Mouse (Mus musculus) kidney, embryonic 14.5 days (tissue): Measurements from ENCODE around the gene Trdmt1. TPM values are rescaled to one million over a fixed set of nuclear protein-coding genes. Genes with fewer than 3 reads are reported as not detected.

Source experiments
- ATAC-seq: fragments of 200-750 bp; cut with Nextera tagmentation; 2 replicates; pipeline ENCODE4 v1.8.0; 2017; ENCODE audit warnings: moderate number of reproducible peaks, mild to moderate bottlenecking, moderate TSS enrichment, moderate library complexity; ENCODE audit not compliant: low FRiP score, low TSS enrichment
- H3K27ac ChIP-seq: fragments of 300-500 bp; sonication (generic); 2 replicates; pipeline ENCODE4 v1.5.1; 2014; ENCODE audit warnings: low read depth, mild to moderate bottlenecking, low read length, moderate library complexity, mixed read lengths
- H3K27me3 ChIP-seq: fragments of 300-500 bp; sonication (generic); 2 replicates; pipeline ENCODE4 v1.6.1; 2014; ENCODE audit warnings: mild to moderate bottlenecking, low read length; ENCODE audit not compliant: control insufficient read depth, insufficient read depth
- H3K36me3 ChIP-seq: fragments of 300-500 bp; sonication (generic); 2 replicates; pipeline ENCODE4 v1.6.1; 2014; ENCODE audit warnings: low read length, mixed read lengths; ENCODE audit not compliant: control insufficient read depth, insufficient read depth
- H3K4me1 ChIP-seq: fragments of 300-500 bp; sonication (generic); 2 replicates; pipeline ENCODE4 v1.6.1; 2014; ENCODE audit warnings: low read length, mixed read lengths; ENCODE audit not compliant: control insufficient read depth, insufficient read depth
- H3K4me2 ChIP-seq: fragments of 300-500 bp; sonication (generic); replicated peaks from 2 replicates; pipeline ENCODE4 v1.6.1; 2014; ENCODE audit warnings: low read depth, mild to moderate bottlenecking, low read length
- H3K4me3 ChIP-seq: fragments of 300-500 bp; sonication (generic); 2 replicates; pipeline ENCODE4 v1.5.1; 2014; ENCODE audit warnings: mild to moderate bottlenecking, low read length
- H3K9ac ChIP-seq: fragments of 300-500 bp; sonication (generic); 2 replicates; pipeline ENCODE4 v1.6.1; 2014; ENCODE audit warnings: low read depth, mild to moderate bottlenecking, low read length, moderate library complexity
- H3K9me3 ChIP-seq: fragments of 300-500 bp; sonication (generic); 2 replicates; pipeline ENCODE4 v1.6.1; 2016; ENCODE audit warnings: low read length; ENCODE audit not compliant: control insufficient read depth
- WGBS: fragments of 180-500 bp; shearing (Covaris S2); extraction: QIAGEN DNeasy Blood & Tissue Kit; methylation state at CpG from one replicate; pipeline ENCODE4 v1.1.7; 2014; 5-methylcytosine and 5-hydroxymethylcytosine counted together
- polyA plus RNA-seq: library from polyadenylated mRNA; unstranded; fragments of >200 nt; fragmentation: Nextera tagmentation; extraction: Ambion mirVana; gene quantifications from 2 replicates; pipeline ENCODE4 v1.2.1, GENCODE M21; 2014

Trdmt1 gene
- polyA plus RNA-seq, 1 experiment from 2014 or later: 12.8 TPM

GRCm38 (mm10) chr2:13575287-13575801, 30.9 kb upstream of the Trdmt1 start:
- H3K4me2 ChIP-seq: peak overlapping the region; percentile 77
- peaks cover 4% of the 10 kb centered on the region; the same call in 1 of the 2 replicates for H3K4me1 ChIP-seq
- H3K27ac ChIP-seq: peak overlapping the region; percentile 95; the same call in 1 of the 2 replicates
- peak overlapping the region; percentile 73 for H3K4me3 ChIP-seq
- whole genome bisulfite sequencing: 2% methylated on average over 13 of the region's 13 CpGs
- ATAC-seq: no peak
- peaks cover 21% of the 10 kb centered on the region for H3K36me3 ChIP-seq
- no peaks in the 10 kb centered on the region for H3K27me3 ChIP-seq
- H3K9ac ChIP-seq: peak overlapping the region; percentile 70
- no peaks in the 10 kb centered on the region for H3K9me3 ChIP-seq

DNA sequence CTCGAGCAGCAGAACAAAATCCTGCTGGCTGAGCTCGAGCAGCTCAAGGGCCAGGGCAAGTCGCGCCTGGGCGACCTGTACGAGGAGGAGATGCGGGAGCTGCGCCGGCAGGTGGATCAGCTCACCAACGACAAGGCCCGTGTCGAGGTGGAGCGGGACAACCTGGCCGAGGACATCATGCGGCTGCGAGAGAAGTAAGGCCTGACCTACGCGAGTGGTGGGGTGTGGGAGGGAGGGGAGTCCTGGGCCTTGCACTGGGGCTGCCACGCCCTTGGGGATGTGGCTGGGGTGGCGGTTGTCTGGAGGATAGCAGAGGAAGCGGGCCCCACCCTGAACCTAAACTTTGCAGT, 30.3 kb upstream of the Trdmt1 start:
- Histone ChIP-seq H3K4me1 (peaks cover 4% of the 10 kb centered on the region; the same call in 1 of the 2 replicates), H3K4me3 (peak overlapping the region; percentile 73), H3K27ac (peak overlapping the region; percentile 95; the same call in 1 of the 2 replicates), H3K9me3 (no peaks in the 10 kb centered on the region), H3K27me3 (no peaks in the 10 kb centered on the region), H3K36me3 (peaks cover 16% of the 10 kb centered on the region), H3K4me2 (peak overlapping the region; percentile 77), H3K9ac (peak overlapping the region; percentile 70)
- 1% methylated on average over 21 of the region's 21 CpGs for WGBS
- ATAC-seq: 0 out of 2 replicates have a peak, but pooled peaks have one; percentile 8

DNA sequence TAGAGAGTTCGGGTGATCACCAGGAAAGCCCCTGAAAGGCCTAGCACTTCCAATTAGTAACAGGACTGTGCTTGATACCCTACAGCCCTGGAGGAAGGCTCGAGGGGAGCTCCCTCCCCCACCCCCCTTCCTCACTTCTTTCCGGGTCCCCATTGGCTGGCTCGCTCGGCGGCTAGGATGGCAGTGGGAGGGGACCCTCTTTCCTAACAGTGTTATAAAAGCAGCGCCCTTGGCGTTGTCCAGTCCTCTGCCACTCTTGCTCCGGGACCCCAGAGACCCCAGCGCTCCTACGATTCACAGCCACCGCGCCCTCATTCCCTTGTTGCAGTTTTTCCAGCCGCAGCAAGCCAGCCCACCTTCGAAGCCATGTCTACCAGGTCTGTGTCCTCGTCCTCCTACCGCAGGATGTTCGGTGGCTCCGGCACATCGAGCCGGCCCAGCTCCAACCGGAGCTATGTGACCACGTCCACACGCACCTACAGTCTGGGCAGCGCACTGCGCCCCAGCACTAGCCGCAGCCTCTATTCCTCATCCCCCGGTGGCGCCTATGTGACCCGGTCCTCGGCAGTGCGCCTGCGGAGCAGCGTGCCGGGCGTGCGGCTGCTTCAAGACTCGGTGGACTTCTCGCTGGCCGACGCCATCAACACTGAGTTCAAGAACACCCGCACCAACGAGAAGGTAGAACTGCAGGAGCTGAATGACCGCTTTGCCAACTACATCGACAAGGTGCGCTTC, 29.8 kb upstream of the Trdmt1 start:
- WGBS: under 1% methylated on average over 46 of the region's 46 CpGs
- Histone ChIP-seq H3K4me3 (peak overlapping the region; percentile 73), H3K27me3 (no peaks in the 10 kb centered on the region), H3K36me3 (peaks cover 10% of the 10 kb centered on the region; the same call in 1 of the 2 replicates), H3K9ac (peak overlapping the region; percentile 70), H3K4me1 (peaks cover 4% of the 10 kb centered on the region; the same call in 1 of the 2 replicates), H3K4me2 (peak overlapping the region; percentile 77), H3K9me3 (no peaks in the 10 kb centered on the region), H3K27ac (peak overlapping the region; percentile 95)
- peak; percentile 96 for ATAC-seq

DNA sequence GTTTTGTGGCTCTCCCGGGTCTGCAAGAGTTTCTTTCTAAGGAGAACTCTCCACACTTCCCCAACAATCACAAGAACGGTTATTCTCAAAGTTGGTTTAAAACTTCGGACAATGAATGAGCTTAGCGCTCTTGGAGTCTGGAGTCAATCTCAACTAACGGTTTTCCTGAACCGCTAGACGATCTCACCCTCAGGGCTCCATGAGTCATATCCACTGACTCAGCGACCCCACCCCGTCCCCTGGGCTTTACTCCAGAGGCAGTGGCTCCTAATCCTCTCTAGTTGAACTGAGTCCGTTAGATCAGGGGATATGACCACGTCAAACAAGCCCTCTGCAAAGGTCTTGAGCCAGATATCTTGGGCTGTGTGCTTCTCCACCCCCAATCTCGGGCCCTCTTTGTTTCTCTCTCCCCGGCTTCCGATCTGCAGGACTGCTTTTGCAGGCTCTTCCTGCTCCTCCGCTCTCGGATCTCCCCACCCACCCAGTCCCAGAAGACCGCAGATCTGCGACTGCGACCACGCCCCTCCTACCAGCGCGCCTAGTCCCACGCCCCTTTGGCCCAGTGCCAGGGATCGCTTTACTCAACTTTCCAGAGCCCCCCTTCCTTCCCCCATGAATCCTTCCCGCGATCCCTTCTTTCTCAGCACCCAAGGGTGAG, 29.1 kb upstream of the Trdmt1 start, which contains the start of gene Vim:
TSS of gene Vim (plus strand) at position 520 of the 658 bp plus-strand sequence.
- H3K4me3 ChIP-seq: peak within 1 kb of the TSS; percentile 73

GRCm38 (mm10) chr2:13572647-13573407, 28.4 kb upstream of the Trdmt1 start:
- Histone ChIP-seq H3K27ac (peak overlapping the region; percentile 95), H3K9ac (peak overlapping the region; percentile 70), H3K9me3 (no peaks in the 10 kb centered on the region), H3K4me1 (peaks cover 4% of the 10 kb centered on the region; the same call in 1 of the 2 replicates), H3K4me3 (peak overlapping the region; percentile 73), H3K27me3 (no peaks in the 10 kb centered on the region), H3K36me3 (no peaks in the 10 kb centered on the region), H3K4me2 (peak overlapping the region; percentile 77)
- ATAC-seq: peak; percentile 40
- WGBS: 9% methylated on average over 12 of the region's 12 CpGs

More for the DNA sequence above, 29.1 kb upstream of the Trdmt1 start, which contains the start of gene Vim:
- peak within 1 kb of the TSS; percentile 95 for H3K27ac ChIP-seq
- ATAC-seq: peak; percentile 96
- H3K9me3 ChIP-seq: no peaks in the 10 kb centered on the region
- peaks cover 6% of the 10 kb centered on the region; the same call in 1 of the 2 replicates for H3K36me3 ChIP-seq
- no peaks in the 10 kb centered on the region for H3K27me3 ChIP-seq
- H3K9ac ChIP-seq: peak within 1 kb of the TSS; percentile 70
- H3K4me2 ChIP-seq: peak within 1 kb of the TSS; percentile 77
- peaks cover 4% of the 10 kb centered on the region; the same call in 1 of the 2 replicates for H3K4me1 ChIP-seq
- 0% methylated on average over 25 of the region's 26 CpGs for WGBS

GRCm38 (mm10) chr2:13572101-13572553, 27.7 kb upstream of the Trdmt1 start:
- Histone ChIP-seq H3K4me3 (no peak overlapping the region), H3K27me3 (no peaks in the 10 kb centered on the region), H3K36me3 (no peaks in the 10 kb centered on the region), H3K9me3 (no peaks in the 10 kb centered on the region), H3K4me1 (peaks cover 4% of the 10 kb centered on the region; the same call in 1 of the 2 replicates), H3K4me2 (peak overlapping the region; percentile 77; the same call in 1 of the 2 replicates), H3K27ac (peak overlapping the region; percentile 95), H3K9ac (no peak overlapping the region)
- no peak for ATAC-seq
- 30% methylated on average over 4 of the region's 4 CpGs for WGBS

GRCm38 (mm10) chr2:13570122-13570521, 25.7 kb upstream of the Trdmt1 start:
- ATAC-seq: no peak
- no peak overlapping the region for H3K27ac ChIP-seq
- H3K4me3 ChIP-seq: no peak overlapping the region
- H3K4me1 ChIP-seq: no peaks in the 10 kb centered on the region; the same call in 1 of the 2 replicates
- no peaks in the 10 kb centered on the region for H3K36me3 ChIP-seq
- H3K27me3 ChIP-seq: no peaks in the 10 kb centered on the region
- WGBS: 90% methylated on average over 2 of the region's 2 CpGs
- no peak overlapping the region for H3K4me2 ChIP-seq
- no peaks in the 10 kb centered on the region for H3K9me3 ChIP-seq
- no peak overlapping the region for H3K9ac ChIP-seq

- H3K9me3 ChIP-seq: no peaks in the 10 kb centered on the region
- ATAC-seq: no peak
- no peak overlapping the region for H3K9ac ChIP-seq
- H3K27me3 ChIP-seq: no peaks in the 10 kb centered on the region
- H3K4me1 ChIP-seq: no peaks in the 10 kb centered on the region
- H3K4me2 ChIP-seq: no peak overlapping the region
- WGBS: 91% methylated on average over 2 of the region's 2 CpGs
- no peaks in the 10 kb centered on the region for H3K36me3 ChIP-seq
- no peak overlapping the region for H3K4me3 ChIP-seq
- no peak overlapping the region for H3K27ac ChIP-seq
Measured at GRCm38 (mm10) chr2:13560396-13560795, 15.9 kb upstream of the Trdmt1 start.
